Mouse (Mus musculus) embryonic facial prominence, embryonic 11.5 days (tissue): ENCODE data around the gene Atp6ap1. TPM values are rescaled to one million over a fixed set of nuclear protein-coding genes. Genes with fewer than 3 reads are reported as not detected.

Experiments used
- ATAC-seq: fragments of 200-750 bp; cut with Nextera tagmentation; replicated peaks from 2 replicates; pipeline ENCODE4 v1.8.0; 2017; ENCODE audit warnings: low read depth; ENCODE audit not compliant: insufficient number of reproducible peaks, low FRiP score, low TSS enrichment
- DNase-seq: peaks from one replicate; pipeline ENCODE4 v3.0.0-alpha.2; 2015; ENCODE audit warnings: low spot score
- H3K27ac ChIP-seq: fragments of 300-500 bp; sonication (generic); replicated peaks from 2 replicates; pipeline ENCODE4 v1.5.1; 2014; ENCODE audit warnings: mild to moderate bottlenecking, low read depth, low read length, control low read depth
- H3K27me3 ChIP-seq: fragments of 300-500 bp; sonication (generic); 2 replicates; pipeline ENCODE4 v1.6.1; 2014; ENCODE audit warnings: mild to moderate bottlenecking, low read length, moderate library complexity, mixed read lengths; ENCODE audit not compliant: control insufficient read depth, insufficient read depth
- H3K36me3 ChIP-seq: fragments of 300-500 bp; sonication (generic); replicated peaks from 2 replicates; pipeline ENCODE4 v1.6.1; 2014; ENCODE audit warnings: low read depth, mild to moderate bottlenecking, low read length, moderate library complexity, mixed read lengths; ENCODE audit not compliant: control insufficient read depth, insufficient read depth
- H3K4me1 ChIP-seq: fragments of 300-500 bp; sonication (generic); 2 replicates; pipeline ENCODE4 v1.6.1; 2014; ENCODE audit warnings: low read length, mixed read lengths; ENCODE audit not compliant: control insufficient read depth, insufficient read depth
- H3K4me2 ChIP-seq: fragments of 300-500 bp; sonication (generic); 2 replicates; pipeline ENCODE4 v1.6.1; 2014; ENCODE audit warnings: low read depth, mild to moderate bottlenecking, control low read depth, low read length, moderate library complexity
- H3K4me3 ChIP-seq: fragments of 300-500 bp; sonication (generic); 2 replicates; pipeline ENCODE4 v1.5.1; 2014; ENCODE audit warnings: low read depth, low read length, control low read depth
- H3K9ac ChIP-seq: fragments of 300-500 bp; sonication (generic); replicated peaks from 2 replicates; pipeline ENCODE4 v1.6.1; 2014; ENCODE audit warnings: mild to moderate bottlenecking, control low read depth, low read length
- H3K9me3 ChIP-seq: fragments of 300-500 bp; sonication (generic); replicated peaks from 2 replicates; pipeline ENCODE4 v1.6.1; 2016; ENCODE audit warnings: mild to moderate bottlenecking, low read length, inconsistent platforms, mixed read lengths; ENCODE audit not compliant: control insufficient read depth
- WGBS: fragments of 180-500 bp; shearing (Covaris S2); extraction: QIAGEN DNeasy Blood & Tissue Kit; methylation state at CpG from one replicate; pipeline ENCODE4 v1.1.7; 2014; 5-methylcytosine and 5-hydroxymethylcytosine counted together
- polyA plus RNA-seq: library from polyadenylated mRNA; unstranded; fragments of >200 nt; fragmentation: Nextera tagmentation; extraction: Ambion mirVana; gene quantifications from 2 replicates; pipeline ENCODE4 v1.2.1, GENCODE M21; 2014

Atp6ap1 gene
- polyA plus RNA-seq, 1 experiment from 2014 or later, result 93.0 TPM

- Histone ChIP-seq H3K27ac (no peak overlapping the region; the same call in 1 of the 2 replicates), H3K4me1 (no peaks in the 10 kb centered on the region), H3K9ac (peak overlapping the region; percentile 70), H3K4me2 (peak overlapping the region; percentile 60), H3K36me3 (no peaks in the 10 kb centered on the region), H3K4me3 (peak overlapping the region; percentile 57), H3K27me3 (no peaks in the 10 kb centered on the region), H3K9me3 (no peaks in the 10 kb centered on the region)
- 22% methylated on average over 35 of the region's 39 CpGs for WGBS
- ATAC-seq, result peak; percentile 77
- peak; percentile 88 for DNase-seq
These were observed 14.4 kb upstream of the Atp6ap1 start for GRCm38 (mm10) chrX:74282395-74283091.

DNA sequence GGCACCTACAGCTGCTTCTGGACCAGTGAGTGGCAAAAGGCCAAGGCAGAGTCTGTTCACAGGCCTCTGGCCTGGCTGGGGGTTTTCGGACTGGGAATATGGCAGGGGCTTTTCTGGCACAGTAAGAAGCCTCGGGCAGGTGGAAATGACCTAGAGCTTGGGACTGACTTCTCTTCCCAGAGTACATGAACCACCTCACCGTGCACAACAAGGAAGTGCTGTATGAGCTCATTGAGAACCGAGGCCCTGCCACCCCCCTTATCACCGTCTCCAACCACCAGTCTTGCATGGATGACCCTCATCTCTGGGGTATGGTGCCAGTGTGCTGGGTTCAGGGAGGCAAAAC, 13.8 kb upstream of the Atp6ap1 start:
- no peaks in the 10 kb centered on the region for H3K36me3 ChIP-seq
- peak overlapping the region; percentile 57 for H3K4me3 ChIP-seq
- H3K27ac ChIP-seq, result no peak overlapping the region
- H3K9ac ChIP-seq, result peak overlapping the region; percentile 70
- DNase-seq (no peak), ATAC-seq (peak; percentile 16; the same call in 1 of the 2 replicates)
- no peaks in the 10 kb centered on the region for H3K4me1 ChIP-seq
- no peaks in the 10 kb centered on the region for H3K27me3 ChIP-seq
- H3K4me2 ChIP-seq, result peak overlapping the region; percentile 60
- H3K9me3 ChIP-seq, result no peaks in the 10 kb centered on the region
- 41% methylated on average over 5 of the region's 5 CpGs for WGBS

DNA sequence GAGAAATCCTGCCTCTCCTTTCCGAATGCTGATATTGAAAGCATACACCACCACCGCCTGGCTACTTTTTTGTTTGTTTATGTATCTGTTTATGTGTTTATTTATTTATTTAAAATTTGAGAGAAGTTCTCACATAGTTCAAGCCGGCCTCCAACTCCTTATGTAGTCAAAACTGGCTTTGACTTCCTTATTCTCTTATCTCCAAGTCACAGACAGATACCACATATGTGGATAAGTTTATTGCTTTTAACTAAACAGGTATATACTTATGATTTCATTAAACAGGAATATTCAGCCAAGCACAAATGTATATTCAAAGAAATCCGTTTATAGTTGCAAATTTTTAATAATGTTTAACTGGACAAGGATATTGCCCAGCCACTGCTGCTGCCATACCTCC, 3.5 kb upstream of the Atp6ap1 start:
- Histone ChIP-seq H3K4me1 (no peaks in the 10 kb centered on the region), H3K36me3 (no peaks in the 10 kb centered on the region; the same call in 1 of the 2 replicates), H3K27ac (no peak overlapping the region), H3K9ac (no peak overlapping the region), H3K27me3 (no peaks in the 10 kb centered on the region), H3K9me3 (no peaks in the 10 kb centered on the region), H3K4me3 (no peak overlapping the region), H3K4me2 (no peak overlapping the region)
- 75% methylated on average over 4 of the region's 4 CpGs for WGBS
- no peak for ATAC-seq
- DNase-seq, result no peak

DNA sequence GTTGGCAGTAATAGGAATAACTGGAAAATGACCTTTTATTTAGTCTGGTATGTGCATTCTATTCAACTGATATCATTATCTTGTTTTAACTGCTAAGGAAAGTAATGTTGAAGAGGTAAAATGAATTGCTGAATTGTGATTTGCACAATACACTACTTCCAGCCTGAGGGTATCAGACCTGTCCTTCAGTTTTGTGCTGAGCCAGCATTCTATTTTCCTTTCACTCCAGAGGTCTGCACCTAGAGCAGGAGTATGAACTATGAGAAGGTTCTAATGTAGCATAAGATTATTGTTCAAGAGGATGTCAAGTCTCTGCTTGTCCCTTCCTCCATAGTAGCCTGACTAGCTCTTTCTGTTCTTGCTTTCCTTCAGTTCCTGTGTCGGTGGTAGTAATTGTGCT, 1.5 kb downstream of the Atp6ap1 start:
- ATAC-seq (no peak), DNase-seq (no peak)
- Histone ChIP-seq H3K9ac (no peak overlapping the region), H3K4me2 (no peak overlapping the region), H3K4me3 (no peak overlapping the region), H3K4me1 (no peaks in the 10 kb centered on the region), H3K27ac (no peak overlapping the region), H3K27me3 (no peaks in the 10 kb centered on the region), H3K9me3 (no peaks in the 10 kb centered on the region), H3K36me3 (no peaks in the 10 kb centered on the region)
- 88% methylated on average over 1 of the region's 1 CpGs for WGBS

GRCm38 (mm10) chrX:74299721-74300120, 2.8 kb downstream of the Atp6ap1 start:
- Histone ChIP-seq H3K4me2 (no peak overlapping the region), H3K36me3 (peaks cover 2% of the 10 kb centered on the region; the same call in 1 of the 2 replicates), H3K4me3 (no peak overlapping the region), H3K9ac (no peak overlapping the region), H3K9me3 (no peaks in the 10 kb centered on the region), H3K4me1 (no peaks in the 10 kb centered on the region), H3K27ac (no peak overlapping the region), H3K27me3 (no peaks in the 10 kb centered on the region)
- WGBS, result 81% methylated on average over 3 of the region's 3 CpGs
- DNase-seq (no peak), ATAC-seq (no peak)

- Histone ChIP-seq H3K4me1 (no peaks in the 10 kb centered on the region), H3K4me2 (peak within 1 kb of the TSS; percentile 57), H3K36me3 (peaks cover 2% of the 10 kb centered on the region; the same call in 1 of the 2 replicates), H3K9ac (peak within 1 kb of the TSS; percentile 74), H3K4me3 (peak within 1 kb of the TSS; percentile 58), H3K27ac (peak within 1 kb of the TSS; percentile 49), H3K27me3 (no peaks in the 10 kb centered on the region), H3K9me3 (no peaks in the 10 kb centered on the region)
- ATAC-seq (peak; percentile 76), DNase-seq (peak; percentile 73)
- 16% methylated on average over 41 of the region's 41 CpGs for WGBS
These were observed 8.2 kb downstream of the Atp6ap1 start, which contains the start of gene Gdi1 for GRCm38 (mm10) chrX:74304867-74305700. Gene Gdi1 (plus strand): TSS chrX:74304998.

DNA sequence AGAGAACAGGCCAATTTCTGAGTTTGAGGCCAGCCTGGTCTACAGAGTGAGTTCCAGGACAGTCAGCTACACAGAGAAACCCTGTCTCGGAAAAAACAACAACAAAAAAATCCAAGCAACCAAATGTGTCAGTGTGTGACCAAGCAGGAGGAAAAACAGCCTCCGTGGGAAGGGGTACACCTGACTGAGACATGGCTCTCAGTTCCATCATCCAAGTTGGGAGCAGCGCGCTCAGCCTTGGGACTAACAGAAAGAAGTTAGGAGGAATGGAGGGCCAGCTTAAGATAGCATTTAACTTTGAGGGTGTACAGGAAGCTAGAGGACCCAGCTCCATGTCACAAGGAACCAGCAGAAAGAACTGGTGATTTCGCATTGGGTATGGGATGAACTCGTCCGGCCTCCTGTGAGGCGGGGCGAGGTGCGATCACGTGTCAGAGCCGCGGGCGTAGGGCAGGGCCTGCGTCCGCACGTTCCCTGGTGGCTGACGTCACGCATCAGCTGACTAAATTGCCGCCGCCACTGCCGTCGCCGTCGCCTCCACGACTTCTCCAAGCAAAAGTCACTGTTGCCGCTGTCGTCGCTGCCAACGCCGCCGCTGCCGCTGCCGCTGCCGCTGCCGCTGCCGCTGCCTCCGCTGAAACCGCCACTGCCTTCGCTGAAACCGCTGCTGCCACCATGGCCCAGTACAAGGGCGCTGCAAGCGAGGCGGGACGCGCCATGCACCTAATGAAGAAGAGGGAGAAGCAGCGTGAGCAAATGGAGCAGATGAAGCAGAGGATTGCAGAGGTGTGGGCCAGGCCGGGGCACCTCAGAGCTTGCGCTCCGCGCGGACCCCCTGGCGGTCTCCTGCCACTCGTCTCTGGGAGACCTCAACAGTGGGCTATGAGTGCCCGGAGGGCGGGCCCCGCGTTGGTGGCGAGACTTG, 15.9 kb downstream of the Atp6ap1 start, which contains the start of gene Fam50a:
TSS of gene Fam50a (plus strand) at position 494 of the 925 bp plus-strand sequence.
- WGBS, result 20% methylated on average over 59 of the region's 59 CpGs
- peak within 1 kb of the TSS; percentile 65 for H3K9ac ChIP-seq
- H3K4me2 ChIP-seq, result peak within 1 kb of the TSS; percentile 74
- no peaks in the 10 kb centered on the region for H3K36me3 ChIP-seq
- H3K4me1 ChIP-seq, result no peaks in the 10 kb centered on the region
- peak within 1 kb of the TSS; percentile 54 for H3K4me3 ChIP-seq
- no peaks in the 10 kb centered on the region for H3K27me3 ChIP-seq
- ATAC-seq (peak; percentile 89), DNase-seq (peak; percentile 88)
- H3K9me3 ChIP-seq, result no peaks in the 10 kb centered on the region
- H3K27ac ChIP-seq, result no peak within 1 kb of the TSS
